Mouse (Mus musculus): ENCODE measurements at regions not wholly inside any gene's neighbourhood (a gene's known extent, or its start where the extent isn't known, plus 50 kb on each side); places are given as distances from the start of the nearest gene placed in this dataset.

GRCm38 (mm10) chr11:112153198-112153597, 628.8 kb upstream of the Sox9 start:
- H3K27ac ChIP-seq (ENCODE audit: low read depth): no peak overlapping the region
- H3K4me3 ChIP-seq (ENCODE audit: low read depth, low read length): no peak overlapping the region
- no peak for ATAC-seq (ENCODE audit: insufficient read depth)
- 89% methylated on average over 5 of the region's 5 CpGs for WGBS
- H3K4me2 ChIP-seq: no peak overlapping the region
- H3K27me3 ChIP-seq (ENCODE audit: insufficient read depth, low read length): no peaks in the 10 kb centered on the region
- H3K36me3 ChIP-seq (ENCODE audit: insufficient read depth): no peaks in the 10 kb centered on the region
- 0 out of 2 replicates have a peak, but pooled peaks cover 7% of the 10 kb centered on the region for H3K4me1 ChIP-seq (ENCODE audit: insufficient read depth)
- no peak overlapping the region for H3K9ac ChIP-seq
- H3K9me3 ChIP-seq (ENCODE audit: low read depth, low read length): no peaks in the 10 kb centered on the region
- no peak for DNase-seq
- no peak for TF ChIP-seq CTCF (IDR thresholded peaks at IDR 0.05; ENCODE audit: low read depth)

GRCm38 (mm10) chr11:112154712-112155319, 627.2 kb upstream of the Sox9 start:
- DNase-seq (no peak), ATAC-seq (ENCODE audit: insufficient read depth) (no peak)
- H3K4me2 ChIP-seq: peak overlapping the region; percentile 54

GRCm38 (mm10) chr11:112155339-112155955, 626.6 kb upstream of the Sox9 start:
- Histone ChIP-seq H3K4me2 (peak overlapping the region; percentile 54), H3K4me3 (ENCODE audit: low read depth, low read length) (no peak overlapping the region), H3K27ac (ENCODE audit: low read depth) (no peak overlapping the region), H3K9me3 (ENCODE audit: low read depth, low read length) (no peaks in the 10 kb centered on the region), H3K9ac (no peak overlapping the region), H3K4me1 (ENCODE audit: insufficient read depth) (0 out of 2 replicates have a peak, but pooled peaks cover 7% of the 10 kb centered on the region), H3K27me3 (ENCODE audit: insufficient read depth, low read length) (no peaks in the 10 kb centered on the region), H3K36me3 (ENCODE audit: insufficient read depth) (no peaks in the 10 kb centered on the region)
- ATAC-seq (ENCODE audit: insufficient read depth) (peak; percentile 21; the same call in 1 of the 2 replicates), DNase-seq (peak; percentile 43)
- TF ChIP-seq CTCF (IDR thresholded peaks at IDR 0.05; ENCODE audit: low read depth): no peak
- 19% methylated on average over 10 of the region's 10 CpGs for WGBS

More at GRCm38 (mm10) chr11:112154712-112155319, 627.2 kb upstream of the Sox9 start:
- no peaks in the 10 kb centered on the region for H3K9me3 ChIP-seq (ENCODE audit: low read depth, low read length)
- no peak overlapping the region for H3K9ac ChIP-seq
- H3K27me3 ChIP-seq (ENCODE audit: insufficient read depth, low read length): no peaks in the 10 kb centered on the region
- no peaks in the 10 kb centered on the region for H3K36me3 ChIP-seq (ENCODE audit: insufficient read depth)
- H3K27ac ChIP-seq (ENCODE audit: low read depth): no peak overlapping the region
- 0 out of 2 replicates have a peak, but pooled peaks cover 7% of the 10 kb centered on the region for H3K4me1 ChIP-seq (ENCODE audit: insufficient read depth)
- H3K4me3 ChIP-seq (ENCODE audit: low read depth, low read length): no peak overlapping the region
- TF ChIP-seq CTCF (IDR thresholded peaks at IDR 0.05; ENCODE audit: low read depth): no peak
- 17% methylated on average over 11 of the region's 11 CpGs for WGBS

- Histone ChIP-seq H3K4me1 (ENCODE audit: insufficient read depth) (no peaks in the 10 kb centered on the region), H3K27ac (ENCODE audit: low read depth) (no peak overlapping the region), H3K27me3 (ENCODE audit: insufficient read depth, low read length) (no peaks in the 10 kb centered on the region), H3K9me3 (ENCODE audit: low read depth, low read length) (no peaks in the 10 kb centered on the region), H3K4me3 (ENCODE audit: low read depth, low read length) (no peak overlapping the region), H3K4me2 (no peak overlapping the region), H3K36me3 (ENCODE audit: insufficient read depth) (no peaks in the 10 kb centered on the region), H3K9ac (no peak overlapping the region)
- ATAC-seq (ENCODE audit: insufficient read depth): peak; percentile 75
- DNase-seq: peak; percentile 83
- WGBS: 41% methylated on average over 7 of the region's 7 CpGs
- no peak for TF ChIP-seq CTCF (IDR thresholded peaks at IDR 0.05; ENCODE audit: low read depth)
Observed at GRCm38 (mm10) chr11:112163681-112164265, 618.3 kb upstream of the Sox9 start.

GRCm38 (mm10) chr11:112173585-112173984, 608.4 kb upstream of the Sox9 start:
- 25% methylated on average over 10 of the region's 10 CpGs for whole genome bisulfite sequencing
- no peak overlapping the region for H3K4me3 ChIP-seq (ENCODE audit: low read depth, low read length)
- no peaks in the 10 kb centered on the region for H3K36me3 ChIP-seq (ENCODE audit: insufficient read depth)
- no peak overlapping the region for H3K27ac ChIP-seq (ENCODE audit: low read depth)
- H3K9ac ChIP-seq: no peak overlapping the region
- ATAC-seq (ENCODE audit: insufficient read depth) (no peak), DNase-seq (no peak)
- H3K9me3 ChIP-seq (ENCODE audit: low read depth, low read length): no peaks in the 10 kb centered on the region
- TF ChIP-seq CTCF (IDR thresholded peaks at IDR 0.05; ENCODE audit: low read depth): no peak
- no peaks in the 10 kb centered on the region for H3K4me1 ChIP-seq (ENCODE audit: insufficient read depth)
- no peak overlapping the region for H3K4me2 ChIP-seq
- H3K27me3 ChIP-seq (ENCODE audit: insufficient read depth, low read length): no peaks in the 10 kb centered on the region

GRCm38 (mm10) chr11:112175302-112175701, 606.7 kb upstream of the Sox9 start:
- no peaks in the 10 kb centered on the region for H3K9me3 ChIP-seq (ENCODE audit: low read depth, low read length)
- no peak overlapping the region for H3K4me3 ChIP-seq (ENCODE audit: low read depth, low read length)
- ATAC-seq (ENCODE audit: insufficient read depth) (no peak), DNase-seq (no peak)
- H3K27me3 ChIP-seq (ENCODE audit: insufficient read depth, low read length): no peaks in the 10 kb centered on the region
- H3K27ac ChIP-seq (ENCODE audit: low read depth): no peak overlapping the region
- no peaks in the 10 kb centered on the region for H3K36me3 ChIP-seq (ENCODE audit: insufficient read depth)
- H3K9ac ChIP-seq: no peak overlapping the region
- WGBS: 90% methylated on average over 6 of the region's 6 CpGs
- no peaks in the 10 kb centered on the region for H3K4me1 ChIP-seq (ENCODE audit: insufficient read depth)
- TF ChIP-seq CTCF (IDR thresholded peaks at IDR 0.05; ENCODE audit: low read depth): no peak
- H3K4me2 ChIP-seq: no peak overlapping the region

GRCm38 (mm10) chr11:112180666-112181065, 601.4 kb upstream of the Sox9 start:
- ATAC-seq (ENCODE audit: insufficient read depth) (no peak), DNase-seq (no peak)
- TF ChIP-seq CTCF (IDR thresholded peaks at IDR 0.05; ENCODE audit: low read depth): no peak
- H3K27me3 ChIP-seq (ENCODE audit: insufficient read depth, low read length): no peaks in the 10 kb centered on the region
- no peaks in the 10 kb centered on the region for H3K9me3 ChIP-seq (ENCODE audit: low read depth, low read length)
- no peaks in the 10 kb centered on the region for H3K36me3 ChIP-seq (ENCODE audit: insufficient read depth)
- no peak overlapping the region for H3K27ac ChIP-seq (ENCODE audit: low read depth)
- no peak overlapping the region for H3K4me3 ChIP-seq (ENCODE audit: low read depth, low read length)
- no peaks in the 10 kb centered on the region for H3K4me1 ChIP-seq (ENCODE audit: insufficient read depth)
- no peak overlapping the region for H3K9ac ChIP-seq
- no peak overlapping the region for H3K4me2 ChIP-seq
- 64% methylated on average over 10 of the region's 10 CpGs for WGBS

Data from lung, embryonic 14.5 days (tissue).